Mouse (Mus musculus): ENCODE data around the gene March7. TPM values are rescaled to one million over a fixed set of nuclear protein-coding genes. Genes with fewer than 3 reads are reported as not detected.

Gene March7
- polyA plus RNA-seq, 1 experiment from 2014 or later: 72.6 TPM

DNA sequence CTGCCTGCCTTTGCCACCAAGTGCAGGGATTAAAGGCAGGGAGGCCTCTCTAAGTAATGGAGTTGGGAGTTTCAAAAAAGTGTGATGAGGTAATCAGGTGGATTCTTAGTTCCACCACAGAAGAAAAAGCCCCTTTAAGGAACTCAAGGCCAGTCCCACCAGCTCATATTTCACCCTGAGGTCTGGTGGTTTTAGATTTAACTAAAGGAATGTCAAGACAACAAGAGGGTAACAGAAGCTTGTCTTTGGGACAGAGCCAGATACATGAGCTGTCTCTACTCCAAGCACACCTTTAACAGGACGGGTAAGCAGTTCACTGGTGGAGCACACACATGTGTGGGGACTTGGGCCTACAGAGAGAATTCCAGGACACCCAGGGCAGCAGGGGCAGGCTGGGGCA is 57.9 kb downstream of the March7 start:
- Histone ChIP-seq H3K9me3 (replicated peaks) (no peaks in the 10 kb centered on the region), H3K27ac (peak overlapping the region; percentile 7; the same call in 1 of the 2 replicates), H3K4me3 (replicated peaks) (no peak overlapping the region), H3K4me1 (peaks cover 10% of the 10 kb centered on the region; the same call in 1 of the 2 replicates), H3K9ac (no peak overlapping the region), H3K36me3 (peaks cover 19% of the 10 kb centered on the region), H3K4me2 (no peak overlapping the region), H3K27me3 (no peaks in the 10 kb centered on the region)
- WGBS: 22% methylated on average over 1 of the region's 1 CpGs
- ATAC-seq (replicated peaks; ENCODE audit: low FRiP score): peak; percentile 49; the same call in 1 of the 2 replicates

DNA sequence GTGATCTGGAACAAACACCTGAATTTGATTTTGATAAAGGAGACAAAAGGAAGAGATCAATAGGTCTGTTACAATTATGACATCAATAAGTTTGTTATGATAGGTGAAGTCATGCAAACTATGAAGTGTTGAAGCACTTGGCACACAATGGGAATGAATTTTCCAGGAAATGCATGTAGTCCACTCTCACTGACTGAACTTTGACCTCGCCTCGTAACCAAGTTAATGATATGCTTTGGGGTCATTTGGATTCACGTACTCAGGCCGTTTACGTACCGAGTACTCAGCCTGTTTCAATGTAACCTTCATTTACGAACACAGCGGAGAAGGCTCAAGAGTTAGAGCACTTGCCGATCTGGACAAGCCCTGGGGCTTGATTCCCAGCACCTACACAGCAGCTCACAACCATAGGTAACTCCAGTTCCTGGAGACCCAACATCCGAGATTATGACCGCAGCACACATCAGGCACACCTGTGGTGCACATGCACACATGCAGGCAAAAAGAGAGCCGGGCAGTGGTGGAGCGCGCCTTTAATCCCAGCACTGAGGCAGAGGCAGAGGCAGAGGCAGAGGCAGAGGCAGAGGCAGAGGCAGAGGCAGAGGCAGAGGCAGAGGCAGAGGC is 60.3 kb downstream of the March7 start:
- Histone ChIP-seq H3K4me3 (replicated peaks) (no peak overlapping the region), H3K36me3 (peaks cover 22% of the 10 kb centered on the region), H3K4me1 (peaks cover 10% of the 10 kb centered on the region; the same call in 1 of the 2 replicates), H3K27ac (no peak overlapping the region), H3K9me3 (replicated peaks) (no peaks in the 10 kb centered on the region), H3K4me2 (no peak overlapping the region), H3K9ac (no peak overlapping the region), H3K27me3 (no peaks in the 10 kb centered on the region)
- WGBS: 85% methylated on average over 14 of the region's 14 CpGs
- ATAC-seq (replicated peaks; ENCODE audit: low FRiP score): no peak

DNA sequence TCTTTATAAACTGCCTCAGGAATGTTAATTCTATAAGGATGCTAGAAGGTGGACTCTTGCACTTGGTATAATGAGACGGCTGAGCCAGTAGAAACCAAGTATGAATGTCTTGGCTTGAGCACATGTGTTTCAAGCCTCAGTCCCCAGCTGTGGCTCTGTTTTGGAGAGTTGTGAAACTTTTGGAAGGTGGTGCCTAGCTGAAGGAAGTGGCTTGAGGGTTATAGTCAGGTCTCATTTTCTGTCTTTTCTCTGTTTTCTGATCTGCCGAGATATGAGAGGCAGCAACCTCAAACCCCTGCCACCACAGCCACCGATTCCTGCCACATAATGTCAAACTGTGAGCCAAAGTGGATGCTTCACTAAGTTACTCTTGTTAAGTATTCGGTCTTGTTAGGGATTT is 68.9 kb downstream of the March7 start:
- WGBS: 93% methylated on average over 4 of the region's 4 CpGs
- Histone ChIP-seq H3K27me3 (no peaks in the 10 kb centered on the region), H3K4me3 (replicated peaks) (no peak overlapping the region), H3K36me3 (peaks cover 3% of the 10 kb centered on the region; the same call in 1 of the 2 replicates), H3K4me2 (no peak overlapping the region), H3K4me1 (peaks cover 9% of the 10 kb centered on the region), H3K9me3 (replicated peaks) (no peaks in the 10 kb centered on the region), H3K27ac (no peak overlapping the region), H3K9ac (no peak overlapping the region)
- ATAC-seq (replicated peaks; ENCODE audit: low FRiP score): no peak

DNA sequence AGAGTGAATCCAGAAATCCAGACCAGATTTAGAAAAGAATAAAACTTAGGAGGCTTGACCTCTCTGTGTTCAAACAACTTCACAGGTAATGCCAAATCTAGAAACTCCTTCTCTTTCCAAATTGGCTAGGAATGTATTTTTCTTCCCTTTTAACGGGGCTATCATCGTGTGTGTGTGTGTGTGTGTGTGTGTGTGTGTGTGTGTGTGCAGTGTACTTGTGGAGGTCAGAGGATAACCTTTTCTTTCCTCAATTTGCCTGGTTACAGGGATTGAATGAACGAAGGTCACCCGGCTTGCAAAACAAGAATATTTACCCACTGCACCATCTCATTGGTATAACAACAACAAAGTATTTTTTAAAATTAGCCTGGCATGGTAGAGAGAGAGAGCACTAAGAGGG is 72.9 kb downstream of the March7 start:
- H3K9ac ChIP-seq: no peak overlapping the region
- peaks cover 19% of the 10 kb centered on the region for H3K4me1 ChIP-seq
- no peaks in the 10 kb centered on the region for H3K9me3 ChIP-seq (replicated peaks)
- H3K27me3 ChIP-seq: no peaks in the 10 kb centered on the region
- peak overlapping the region; percentile 97 for H3K4me2 ChIP-seq
- no peak for ATAC-seq (replicated peaks; ENCODE audit: low FRiP score)
- no peaks in the 10 kb centered on the region for H3K36me3 ChIP-seq
- no peak overlapping the region for H3K4me3 ChIP-seq (replicated peaks)
- WGBS: 63% methylated on average over 4 of the region's 4 CpGs
- no peak overlapping the region for H3K27ac ChIP-seq

DNA sequence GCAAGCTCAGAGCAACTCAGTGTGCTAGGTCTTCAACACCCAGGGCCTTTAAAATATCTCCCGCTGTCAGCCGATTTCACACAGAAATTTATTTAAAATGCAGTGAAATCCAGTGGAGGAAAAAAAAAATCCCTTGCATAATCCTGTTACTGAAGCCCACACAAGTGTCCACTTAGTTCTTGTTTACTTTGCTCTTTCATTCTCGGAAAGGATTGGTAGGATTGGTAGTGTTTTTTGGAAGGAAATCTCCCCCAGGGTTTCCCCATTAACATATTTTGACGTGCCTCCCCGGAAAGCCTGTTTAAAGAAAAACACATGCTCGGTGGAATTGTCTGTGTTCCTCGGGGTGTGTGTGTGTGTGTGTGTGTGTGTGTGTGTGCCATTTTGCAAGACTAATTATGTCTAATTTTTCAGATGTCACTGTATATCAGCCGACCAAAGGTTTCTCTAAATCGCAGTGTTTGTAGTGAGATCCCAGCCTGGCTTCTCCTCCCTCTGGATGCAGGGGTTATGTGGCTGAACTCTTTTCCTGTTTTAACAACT is 73.6 kb downstream of the March7 start:
- Histone ChIP-seq H3K27ac (peak overlapping the region; percentile 77), H3K9ac (peak overlapping the region; percentile 60), H3K36me3 (no peaks in the 10 kb centered on the region), H3K4me1 (peaks cover 19% of the 10 kb centered on the region), H3K27me3 (no peaks in the 10 kb centered on the region), H3K4me3 (replicated peaks) (peak overlapping the region; percentile 58), H3K4me2 (peak overlapping the region; percentile 97), H3K9me3 (replicated peaks) (no peaks in the 10 kb centered on the region)
- ATAC-seq (replicated peaks; ENCODE audit: low FRiP score): no peak
- WGBS: 7% methylated on average over 9 of the region's 9 CpGs

DNA sequence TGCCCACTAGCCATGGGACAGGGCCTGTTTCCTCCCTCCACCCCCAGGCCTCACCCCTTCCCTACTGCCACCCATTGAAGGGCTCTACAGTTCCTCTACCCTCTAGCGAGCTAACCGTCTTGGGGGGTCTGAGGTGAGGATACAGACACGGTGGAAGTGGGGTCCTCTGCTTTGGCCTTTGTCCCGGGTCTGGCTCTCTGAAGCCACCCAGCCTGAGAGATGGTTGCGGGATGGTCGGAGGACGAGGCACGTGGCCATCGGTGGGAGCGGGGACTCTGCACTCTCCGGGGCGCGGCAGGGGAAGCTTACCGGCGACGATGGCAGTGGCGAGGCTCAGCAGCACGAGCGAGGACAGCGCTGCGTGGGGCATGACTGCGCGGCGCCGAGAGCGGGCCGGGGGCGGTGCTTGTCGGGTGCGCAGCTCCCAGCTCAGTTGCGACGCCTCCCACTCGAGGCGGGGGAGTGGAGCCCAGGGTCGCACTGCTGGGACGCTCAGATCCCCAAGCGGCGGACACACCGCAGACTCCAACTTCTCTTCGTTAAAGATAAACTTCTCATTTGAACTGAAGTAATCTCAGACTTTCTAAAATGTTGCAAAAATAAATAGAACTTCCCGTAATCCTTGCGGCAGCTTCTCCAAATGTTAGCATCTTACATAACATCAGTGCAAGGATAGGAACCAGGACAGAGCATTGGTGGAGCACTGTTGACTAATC is 74.2 kb downstream of the March7 start:
- Histone ChIP-seq H3K27me3 (no peaks in the 10 kb centered on the region), H3K27ac (peak overlapping the region; percentile 77), H3K9me3 (replicated peaks) (no peaks in the 10 kb centered on the region), H3K36me3 (no peaks in the 10 kb centered on the region), H3K4me1 (peaks cover 19% of the 10 kb centered on the region), H3K9ac (peak overlapping the region; percentile 60), H3K4me3 (replicated peaks) (peak overlapping the region; percentile 58), H3K4me2 (peak overlapping the region; percentile 97)
- ATAC-seq (replicated peaks; ENCODE audit: low FRiP score): peak; percentile 96
- under 1% methylated on average over 42 of the region's 42 CpGs for WGBS

DNA sequence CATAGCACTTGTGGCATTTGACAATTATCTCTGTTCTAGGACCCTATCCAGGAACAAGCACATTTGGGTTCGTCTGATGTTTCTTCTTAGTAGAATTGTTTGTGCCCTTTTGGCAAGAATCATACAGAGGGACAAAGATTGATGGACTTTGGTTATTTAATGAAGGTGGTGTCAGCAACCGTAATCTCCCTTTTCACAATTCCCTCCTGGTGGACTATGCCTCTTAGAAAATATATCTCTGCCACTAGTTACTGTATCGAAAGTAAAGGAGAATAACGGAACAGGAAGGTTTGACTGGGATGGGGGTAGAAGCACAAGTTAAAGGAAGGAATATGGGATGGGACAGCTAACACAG is 74.8 kb downstream of the March7 start, which contains the start of gene Cd302:
TSS of gene Cd302 (minus strand) at position 22 of the 355 bp plus-strand sequence.
- ATAC-seq (replicated peaks; ENCODE audit: low FRiP score): no peak
- Histone ChIP-seq H3K27ac (peak within 1 kb of the TSS; percentile 77), H3K9me3 (replicated peaks) (no peaks in the 10 kb centered on the region), H3K27me3 (no peaks in the 10 kb centered on the region), H3K4me3 (replicated peaks) (peak within 1 kb of the TSS; percentile 58), H3K4me1 (peaks cover 19% of the 10 kb centered on the region), H3K36me3 (no peaks in the 10 kb centered on the region), H3K9ac (peak within 1 kb of the TSS; percentile 60), H3K4me2 (peak within 1 kb of the TSS; percentile 97)
- 36% methylated on average over 4 of the region's 4 CpGs for WGBS

DNA sequence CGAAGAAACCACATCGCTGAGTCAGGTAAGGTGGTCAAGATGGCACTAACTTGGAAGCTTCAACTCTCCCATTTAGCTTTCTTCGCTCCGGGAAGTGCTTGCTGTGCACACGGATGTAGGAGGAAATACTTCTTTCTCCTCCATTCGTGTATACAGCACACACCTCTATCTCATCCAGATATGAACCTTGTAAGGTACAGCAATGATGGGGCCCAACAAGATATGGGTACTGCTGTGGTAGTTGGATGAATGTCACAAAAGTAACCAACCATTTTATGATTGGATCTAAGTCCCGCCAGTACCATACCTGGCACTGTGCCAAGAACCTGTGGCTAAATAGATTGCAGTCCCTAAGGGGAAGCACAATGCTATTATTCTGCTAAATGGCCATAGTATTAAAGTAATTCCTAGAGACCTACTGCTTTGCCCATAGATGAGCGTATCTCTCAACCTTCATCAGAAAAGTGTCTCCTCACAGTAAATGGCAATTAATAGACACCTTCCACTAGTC is 75.5 kb downstream of the March7 start:
- ATAC-seq (replicated peaks; ENCODE audit: low FRiP score): no peak
- H3K27ac ChIP-seq: no peak overlapping the region
- H3K9me3 ChIP-seq (replicated peaks): no peaks in the 10 kb centered on the region
- 87% methylated on average over 8 of the region's 8 CpGs for WGBS
- H3K9ac ChIP-seq: no peak overlapping the region
- no peak overlapping the region for H3K4me3 ChIP-seq (replicated peaks)
- no peaks in the 10 kb centered on the region for H3K27me3 ChIP-seq
- peaks cover 19% of the 10 kb centered on the region for H3K4me1 ChIP-seq
- H3K4me2 ChIP-seq: no peak overlapping the region
- H3K36me3 ChIP-seq: no peaks in the 10 kb centered on the region

DNA sequence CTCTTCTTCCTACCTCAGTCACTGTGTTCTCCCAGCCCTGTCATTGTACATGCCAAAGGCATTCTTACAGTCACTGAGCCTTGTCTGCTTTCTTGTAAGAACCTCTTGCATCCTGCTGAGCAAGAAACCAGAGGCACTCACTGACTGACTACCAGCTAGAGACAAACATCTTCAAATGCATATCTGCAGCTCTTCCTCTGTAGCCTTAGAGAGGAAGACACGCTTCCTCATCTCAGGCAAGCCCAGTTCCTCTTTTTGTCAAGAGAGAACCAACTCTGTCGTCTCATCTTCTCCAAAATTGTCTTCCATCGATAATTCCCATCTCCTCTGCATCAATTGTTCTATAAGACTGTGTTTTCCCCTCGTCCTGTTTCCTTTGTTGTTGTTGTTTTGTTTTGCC is 78.9 kb downstream of the March7 start:
- no peak overlapping the region for H3K9ac ChIP-seq
- no peak overlapping the region for H3K27ac ChIP-seq
- H3K4me1 ChIP-seq: peaks cover 10% of the 10 kb centered on the region
- H3K4me2 ChIP-seq: no peak overlapping the region
- H3K4me3 ChIP-seq (replicated peaks): no peak overlapping the region
- H3K27me3 ChIP-seq: no peaks in the 10 kb centered on the region
- 80% methylated on average over 4 of the region's 4 CpGs for WGBS
- no peaks in the 10 kb centered on the region for H3K9me3 ChIP-seq (replicated peaks)
- no peaks in the 10 kb centered on the region for H3K36me3 ChIP-seq
- no peak for ATAC-seq (replicated peaks; ENCODE audit: low FRiP score)

DNA sequence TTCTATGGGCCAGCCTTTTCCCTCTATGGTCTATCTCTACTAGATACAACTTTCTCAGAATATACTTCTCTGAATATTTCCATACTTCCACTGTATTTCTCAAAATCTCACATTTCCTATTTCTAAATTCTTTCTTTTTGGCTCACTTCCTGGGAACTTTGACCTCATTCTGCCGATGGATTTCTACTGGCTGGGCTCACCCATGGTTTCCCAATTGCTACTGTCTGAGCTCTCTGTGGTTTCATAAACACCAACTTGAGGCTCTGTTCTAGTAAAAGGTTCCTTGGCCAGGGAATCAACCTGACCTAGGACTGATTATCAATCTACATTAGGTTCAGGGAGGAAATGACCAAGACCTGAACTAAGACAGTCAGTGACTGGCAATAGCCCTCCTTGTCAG is 79.8 kb downstream of the March7 start:
- no peak overlapping the region for H3K4me3 ChIP-seq (replicated peaks)
- WGBS: 59% methylated on average over 1 of the region's 1 CpGs
- H3K36me3 ChIP-seq: no peaks in the 10 kb centered on the region
- no peaks in the 10 kb centered on the region for H3K27me3 ChIP-seq
- no peaks in the 10 kb centered on the region for H3K9me3 ChIP-seq (replicated peaks)
- no peak for ATAC-seq (replicated peaks; ENCODE audit: low FRiP score)
- H3K27ac ChIP-seq: no peak overlapping the region
- peaks cover 2% of the 10 kb centered on the region; the same call in 1 of the 2 replicates for H3K4me1 ChIP-seq
- no peak overlapping the region for H3K9ac ChIP-seq
- no peak overlapping the region for H3K4me2 ChIP-seq

DNA sequence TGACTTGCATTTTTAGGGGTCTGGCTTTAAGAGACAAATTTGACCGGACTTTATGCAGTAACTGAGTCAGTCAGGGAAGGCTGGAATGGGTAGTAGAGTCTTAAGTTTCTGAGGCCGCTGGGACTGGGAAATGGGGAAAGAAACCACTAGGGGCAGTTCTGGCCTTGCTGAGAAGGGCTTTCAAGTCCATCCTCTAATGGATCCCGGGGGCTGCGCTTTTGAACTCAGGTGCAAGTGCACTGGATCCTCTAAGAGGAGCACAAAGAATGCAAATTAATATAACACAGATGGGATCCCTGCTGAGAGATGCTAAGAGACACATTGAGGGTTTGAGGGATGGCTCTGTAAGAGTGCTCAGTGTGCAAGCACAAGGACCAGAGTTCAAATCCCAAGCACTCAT is 81.7 kb downstream of the March7 start:
- Histone ChIP-seq H3K4me1 (no peaks in the 10 kb centered on the region), H3K4me2 (no peak overlapping the region), H3K9ac (no peak overlapping the region), H3K4me3 (replicated peaks) (no peak overlapping the region), H3K9me3 (replicated peaks) (no peaks in the 10 kb centered on the region), H3K27ac (no peak overlapping the region), H3K36me3 (no peaks in the 10 kb centered on the region), H3K27me3 (no peaks in the 10 kb centered on the region)
- 81% methylated on average over 4 of the region's 4 CpGs for WGBS
- ATAC-seq (replicated peaks; ENCODE audit: low FRiP score): no peak

DNA sequence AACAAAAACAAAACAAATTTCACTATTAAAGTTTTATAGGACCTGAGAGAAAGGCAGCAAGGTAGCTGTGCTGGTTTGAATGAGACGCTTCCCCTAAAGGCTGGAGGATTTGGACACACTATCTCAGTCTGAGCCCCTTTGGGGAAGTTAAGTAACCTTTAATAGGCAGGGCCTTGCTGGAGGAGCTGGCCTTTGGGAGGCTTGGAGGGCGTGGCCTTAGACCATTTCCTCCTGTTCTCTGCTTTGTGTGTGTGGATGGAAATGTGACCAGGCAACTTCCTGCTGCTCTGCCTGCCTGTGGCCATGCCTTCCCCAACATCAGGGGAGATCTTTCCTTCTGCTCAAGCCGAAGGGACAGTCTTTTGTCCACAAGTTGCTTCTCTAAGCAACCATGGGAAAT is 88.6 kb downstream of the March7 start:
- H3K4me2 ChIP-seq: no peak overlapping the region
- no peaks in the 10 kb centered on the region for H3K27me3 ChIP-seq
- no peak overlapping the region for H3K27ac ChIP-seq
- WGBS: 73% methylated on average over 3 of the region's 3 CpGs
- no peaks in the 10 kb centered on the region for H3K9me3 ChIP-seq (replicated peaks)
- no peak overlapping the region for H3K4me3 ChIP-seq (replicated peaks)
- H3K4me1 ChIP-seq: no peaks in the 10 kb centered on the region
- no peak overlapping the region for H3K9ac ChIP-seq
- H3K36me3 ChIP-seq: no peaks in the 10 kb centered on the region
- no peak for ATAC-seq (replicated peaks; ENCODE audit: low FRiP score)

Measured in kidney, embryonic 15.5 days (tissue).